Mouse (Mus musculus): ENCODE results near the gene Bsn. TPM values are rescaled to one million over a fixed set of nuclear protein-coding genes. Genes with fewer than 3 reads are reported as not detected.

Gene Bsn
- polyA plus RNA-seq, 1 experiment from 2014 or later = 17.9 TPM

DNA sequence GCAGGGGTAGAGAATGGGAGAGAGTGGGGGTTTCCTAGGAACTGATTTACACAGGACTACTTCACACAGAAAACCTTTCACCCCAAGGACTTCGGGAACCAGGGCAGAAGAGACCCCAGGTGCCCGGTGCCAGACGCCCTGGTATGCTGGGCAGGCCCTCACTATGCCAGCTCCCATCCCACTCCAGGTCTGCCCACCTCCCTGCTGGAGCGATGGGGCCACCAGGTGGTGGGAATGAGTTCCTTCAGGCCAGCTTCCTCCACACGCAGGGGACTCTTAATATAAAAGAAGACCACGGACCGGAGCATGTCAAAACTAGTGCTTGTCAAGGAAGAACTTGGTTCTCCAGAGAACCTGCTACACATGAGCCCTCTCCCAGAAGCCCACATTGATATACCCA is 123.0 kb downstream of the Bsn start:
- peaks cover 22% of the 10 kb centered on the region for H3K36me3 ChIP-seq (ENCODE audit: control insufficient read depth, insufficient read depth, low read length)
- no peak for ATAC-seq (ENCODE audit: low read depth)
- WGBS = 84% methylated on average over 7 of the region's 7 CpGs

GRCm38 (mm10) chr9:108065491-108066011 is 124.6 kb downstream of the Bsn start:
- ATAC-seq (ENCODE audit: low read depth) = no peak; the same call in 1 of the 2 replicates
- no peak overlapping the region for H3K4me2 ChIP-seq (ENCODE audit: low read depth, low read length)
- no peaks in the 10 kb centered on the region for H3K4me1 ChIP-seq (ENCODE audit: control insufficient read depth, insufficient read depth, low read length)
- no peaks in the 10 kb centered on the region for H3K27me3 ChIP-seq (ENCODE audit: control insufficient read depth, insufficient read depth, low read length)
- H3K27ac ChIP-seq (ENCODE audit: low read depth, low read length) = no peak overlapping the region
- WGBS = 63% methylated on average over 5 of the region's 5 CpGs
- no peak overlapping the region for H3K4me3 ChIP-seq (ENCODE audit: low read depth, low read length)
- no peak overlapping the region for H3K9ac ChIP-seq (replicated peaks; ENCODE audit: low read depth, low read length)
- H3K36me3 ChIP-seq (ENCODE audit: control insufficient read depth, insufficient read depth, low read length) = peaks cover 31% of the 10 kb centered on the region
- no peaks in the 10 kb centered on the region for H3K9me3 ChIP-seq (ENCODE audit: control insufficient read depth, low read length)

More for the DNA sequence above, 123.0 kb downstream of the Bsn start:
- Histone ChIP-seq H3K4me3 (ENCODE audit: low read depth, low read length) (no peak overlapping the region), H3K9me3 (ENCODE audit: control insufficient read depth, low read length) (no peaks in the 10 kb centered on the region), H3K4me1 (ENCODE audit: control insufficient read depth, insufficient read depth, low read length) (no peaks in the 10 kb centered on the region), H3K27ac (ENCODE audit: low read depth, low read length) (no peak overlapping the region), H3K9ac (replicated peaks; ENCODE audit: low read depth, low read length) (no peak overlapping the region), H3K4me2 (ENCODE audit: low read depth, low read length) (no peak overlapping the region), H3K27me3 (ENCODE audit: control insufficient read depth, insufficient read depth, low read length) (no peaks in the 10 kb centered on the region)

DNA sequence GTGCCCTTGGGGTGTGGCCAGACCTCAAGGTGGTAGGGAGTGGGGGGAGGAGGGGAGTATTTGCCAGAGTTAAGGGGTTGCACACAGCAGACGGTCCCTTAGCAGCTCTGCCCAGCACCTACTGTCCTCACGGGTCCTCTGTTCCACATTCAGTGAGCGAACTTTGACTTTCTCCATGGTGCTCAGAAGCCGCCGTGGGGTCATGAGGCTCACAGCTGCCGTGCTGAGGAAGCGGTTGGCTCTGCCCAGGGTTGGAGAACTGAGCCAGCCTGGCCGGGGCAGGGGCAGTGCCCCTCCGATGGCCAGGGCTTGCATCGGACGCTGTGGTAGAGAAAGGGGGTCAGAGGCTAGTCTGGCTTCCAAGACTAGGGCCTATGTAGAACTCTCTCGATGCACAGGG is 126.8 kb downstream of the Bsn start:
- 90% methylated on average over 12 of the region's 12 CpGs for WGBS
- no peaks in the 10 kb centered on the region for H3K4me1 ChIP-seq (ENCODE audit: control insufficient read depth, insufficient read depth, low read length)
- H3K27me3 ChIP-seq (ENCODE audit: control insufficient read depth, insufficient read depth, low read length) = no peaks in the 10 kb centered on the region
- no peak overlapping the region for H3K9ac ChIP-seq (replicated peaks; ENCODE audit: low read depth, low read length)
- H3K27ac ChIP-seq (ENCODE audit: low read depth, low read length) = no peak overlapping the region
- no peak overlapping the region for H3K4me2 ChIP-seq (ENCODE audit: low read depth, low read length)
- ATAC-seq (ENCODE audit: low read depth) = no peak
- H3K36me3 ChIP-seq (ENCODE audit: control insufficient read depth, insufficient read depth, low read length) = peaks cover 38% of the 10 kb centered on the region; the same call in 1 of the 2 replicates
- H3K9me3 ChIP-seq (ENCODE audit: control insufficient read depth, low read length) = no peaks in the 10 kb centered on the region
- H3K4me3 ChIP-seq (ENCODE audit: low read depth, low read length) = no peak overlapping the region

DNA sequence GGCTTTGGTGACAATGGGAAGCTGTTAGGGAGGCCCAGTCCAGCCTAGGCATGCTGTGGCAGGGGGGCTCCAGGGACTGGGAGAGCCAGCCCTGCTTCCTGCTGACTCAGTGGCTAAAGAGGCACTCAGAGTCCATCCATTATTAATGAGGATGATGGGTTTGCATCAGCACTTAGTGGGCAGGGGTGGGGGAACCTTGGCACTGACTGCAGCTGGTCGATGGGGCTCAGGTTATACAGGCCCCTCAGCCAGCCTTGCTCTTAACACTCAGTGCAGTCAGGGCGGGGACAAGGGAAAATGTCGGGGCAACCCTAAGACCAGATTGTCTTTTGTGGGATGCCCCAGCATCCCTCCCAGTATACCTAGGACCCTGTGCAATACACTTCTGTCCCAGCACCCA is 128.0 kb downstream of the Bsn start:
- 81% methylated on average over 3 of the region's 3 CpGs for WGBS
- H3K4me2 ChIP-seq (ENCODE audit: low read depth, low read length) = no peak overlapping the region
- no peak overlapping the region for H3K27ac ChIP-seq (ENCODE audit: low read depth, low read length)
- ATAC-seq (ENCODE audit: low read depth) = peak; percentile 58; the same call in 1 of the 2 replicates
- peaks cover 38% of the 10 kb centered on the region for H3K36me3 ChIP-seq (ENCODE audit: control insufficient read depth, insufficient read depth, low read length)
- H3K4me3 ChIP-seq (ENCODE audit: low read depth, low read length) = no peak overlapping the region
- H3K9ac ChIP-seq (replicated peaks; ENCODE audit: low read depth, low read length) = no peak overlapping the region
- no peaks in the 10 kb centered on the region for H3K4me1 ChIP-seq (ENCODE audit: control insufficient read depth, insufficient read depth, low read length)
- H3K27me3 ChIP-seq (ENCODE audit: control insufficient read depth, insufficient read depth, low read length) = no peaks in the 10 kb centered on the region
- H3K9me3 ChIP-seq (ENCODE audit: control insufficient read depth, low read length) = no peaks in the 10 kb centered on the region

DNA sequence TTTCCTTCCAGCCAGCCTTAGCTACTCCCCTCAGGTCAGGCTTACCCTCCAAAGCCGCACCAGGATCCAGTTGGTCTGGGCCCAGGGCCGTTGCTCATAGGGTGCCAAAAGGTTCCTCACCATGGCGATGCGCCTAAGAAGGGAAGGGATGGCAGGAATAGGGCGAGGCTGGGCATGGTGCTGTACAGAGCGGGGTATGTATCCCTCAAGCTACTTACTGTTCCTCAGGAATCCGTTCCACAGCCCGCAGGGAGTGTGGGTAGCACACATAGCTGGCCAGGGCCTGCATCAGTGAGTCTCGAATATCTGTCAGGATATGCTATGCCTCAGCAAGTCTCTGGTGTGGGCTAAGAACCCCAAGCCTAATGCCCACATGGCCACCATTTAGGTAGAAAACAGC is 131.9 kb downstream of the Bsn start:
- H3K4me2 ChIP-seq (ENCODE audit: low read depth, low read length) = no peak overlapping the region
- H3K9me3 ChIP-seq (ENCODE audit: control insufficient read depth, low read length) = no peaks in the 10 kb centered on the region
- WGBS = 93% methylated on average over 9 of the region's 9 CpGs
- H3K4me1 ChIP-seq (ENCODE audit: control insufficient read depth, insufficient read depth, low read length) = no peaks in the 10 kb centered on the region
- H3K4me3 ChIP-seq (ENCODE audit: low read depth, low read length) = no peak overlapping the region
- H3K27ac ChIP-seq (ENCODE audit: low read depth, low read length) = no peak overlapping the region
- no peaks in the 10 kb centered on the region for H3K27me3 ChIP-seq (ENCODE audit: control insufficient read depth, insufficient read depth, low read length)
- H3K36me3 ChIP-seq (ENCODE audit: control insufficient read depth, insufficient read depth, low read length) = peaks cover 58% of the 10 kb centered on the region
- H3K9ac ChIP-seq (replicated peaks; ENCODE audit: low read depth, low read length) = no peak overlapping the region
- no peak for ATAC-seq (ENCODE audit: low read depth)

DNA sequence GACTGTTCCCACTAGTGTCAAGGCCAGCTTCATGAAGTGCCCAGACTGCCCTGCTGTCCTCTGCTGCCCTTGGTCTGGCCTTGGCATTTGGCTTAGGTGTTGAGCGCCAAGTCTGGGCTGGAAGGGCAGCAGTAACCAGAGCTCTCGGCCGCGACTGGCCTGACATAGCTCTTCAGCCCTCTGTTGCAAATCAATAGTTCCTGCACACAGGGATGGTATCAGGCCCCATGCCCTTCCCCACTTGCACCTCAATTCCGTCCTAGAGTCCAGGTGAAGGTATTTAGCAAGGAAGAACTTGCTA is 133.0 kb downstream of the Bsn start:
- H3K9me3 ChIP-seq (ENCODE audit: control insufficient read depth, low read length) = no peaks in the 10 kb centered on the region
- 96% methylated on average over 5 of the region's 5 CpGs for WGBS
- H3K9ac ChIP-seq (replicated peaks; ENCODE audit: low read depth, low read length) = no peak overlapping the region
- no peak overlapping the region for H3K27ac ChIP-seq (ENCODE audit: low read depth, low read length)
- H3K27me3 ChIP-seq (ENCODE audit: control insufficient read depth, insufficient read depth, low read length) = no peaks in the 10 kb centered on the region
- no peaks in the 10 kb centered on the region for H3K4me1 ChIP-seq (ENCODE audit: control insufficient read depth, insufficient read depth, low read length)
- no peak overlapping the region for H3K4me2 ChIP-seq (ENCODE audit: low read depth, low read length)
- no peak for ATAC-seq (ENCODE audit: low read depth)
- no peak overlapping the region for H3K4me3 ChIP-seq (ENCODE audit: low read depth, low read length)
- peaks cover 49% of the 10 kb centered on the region for H3K36me3 ChIP-seq (ENCODE audit: control insufficient read depth, insufficient read depth, low read length)

DNA sequence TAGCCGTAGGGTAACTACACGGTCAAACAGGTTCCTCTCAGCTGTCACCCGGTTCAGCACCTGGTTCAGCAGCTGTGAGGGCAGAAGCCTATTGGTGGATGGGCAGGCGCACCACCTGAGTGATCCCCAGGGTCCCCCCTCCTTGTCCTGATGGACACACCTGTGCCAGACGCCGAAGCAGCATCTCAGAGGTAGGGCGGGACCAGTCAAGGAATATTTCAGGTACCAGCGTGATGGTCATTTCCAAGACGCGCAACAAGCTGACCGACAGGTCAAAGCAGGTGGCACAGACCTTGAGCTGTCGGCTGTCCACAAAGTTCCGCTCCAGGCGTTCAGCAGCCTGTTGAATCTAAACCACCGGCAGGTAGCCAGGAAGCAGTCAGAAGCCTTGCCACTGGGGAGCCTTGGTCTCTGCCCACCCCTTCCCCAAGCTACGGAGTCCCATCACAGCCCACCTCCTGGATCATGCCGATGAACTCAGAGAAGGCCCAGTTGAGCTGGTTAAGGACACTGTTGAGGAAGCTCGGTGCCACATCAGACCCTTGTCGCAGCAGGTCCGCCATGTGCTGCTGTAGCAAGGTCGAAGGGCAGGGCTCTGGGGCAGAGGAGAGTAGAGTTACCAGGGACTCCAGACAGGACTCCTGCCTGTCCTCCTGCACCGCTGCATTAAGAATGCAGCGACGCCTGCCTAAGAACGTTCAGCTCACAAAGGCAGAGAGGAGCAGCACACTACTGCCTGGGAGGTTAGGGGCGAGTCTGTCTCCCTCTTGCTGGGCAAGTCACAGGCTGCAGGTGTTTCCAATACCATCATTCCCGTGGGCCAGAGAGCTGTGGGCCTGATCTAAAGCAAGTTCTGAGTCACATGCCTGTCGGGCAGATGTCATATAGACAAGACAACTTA is 133.6 kb downstream of the Bsn start:
- Histone ChIP-seq H3K9me3 (ENCODE audit: control insufficient read depth, low read length) (no peaks in the 10 kb centered on the region), H3K4me3 (ENCODE audit: low read depth, low read length) (no peak overlapping the region), H3K27me3 (ENCODE audit: control insufficient read depth, insufficient read depth, low read length) (no peaks in the 10 kb centered on the region), H3K4me1 (ENCODE audit: control insufficient read depth, insufficient read depth, low read length) (no peaks in the 10 kb centered on the region), H3K36me3 (ENCODE audit: control insufficient read depth, insufficient read depth, low read length) (peaks cover 43% of the 10 kb centered on the region), H3K9ac (replicated peaks; ENCODE audit: low read depth, low read length) (no peak overlapping the region), H3K27ac (ENCODE audit: low read depth, low read length) (no peak overlapping the region), H3K4me2 (ENCODE audit: low read depth, low read length) (no peak overlapping the region)
- no peak for ATAC-seq (ENCODE audit: low read depth)
- WGBS = 86% methylated on average over 28 of the region's 28 CpGs

DNA sequence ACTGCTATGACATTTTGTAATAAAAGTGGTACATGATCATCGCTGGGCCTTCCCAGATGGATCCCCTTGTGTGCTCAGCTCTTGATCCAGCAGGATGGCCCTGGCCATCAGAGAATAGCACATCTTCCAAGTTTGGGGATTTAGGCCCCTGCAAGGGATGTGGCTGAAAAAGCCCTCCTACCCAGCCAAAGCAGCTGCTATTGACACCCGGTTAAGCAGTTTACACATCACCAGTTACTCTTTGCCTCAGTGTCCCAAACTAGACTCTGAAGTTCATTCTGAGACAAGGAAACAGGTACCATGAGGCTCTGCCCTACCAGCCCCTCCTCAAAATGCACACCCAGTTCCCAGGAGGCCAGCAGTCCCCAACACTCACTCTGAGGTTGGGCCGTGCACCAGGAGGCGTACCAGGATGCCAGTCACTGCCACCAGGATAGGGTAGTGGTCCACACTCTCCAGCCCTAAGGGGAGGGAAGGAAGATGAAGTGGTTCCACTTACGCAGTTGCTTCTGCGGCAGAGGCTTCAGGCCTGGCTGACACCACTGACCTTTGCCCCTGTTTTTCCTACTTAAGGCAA is 134.4 kb downstream of the Bsn start:
- Histone ChIP-seq H3K4me3 (ENCODE audit: low read depth, low read length) (no peak overlapping the region), H3K4me1 (ENCODE audit: control insufficient read depth, insufficient read depth, low read length) (no peaks in the 10 kb centered on the region), H3K27ac (ENCODE audit: low read depth, low read length) (no peak overlapping the region), H3K4me2 (ENCODE audit: low read depth, low read length) (no peak overlapping the region), H3K9ac (replicated peaks; ENCODE audit: low read depth, low read length) (no peak overlapping the region), H3K27me3 (ENCODE audit: control insufficient read depth, insufficient read depth, low read length) (no peaks in the 10 kb centered on the region), H3K9me3 (ENCODE audit: control insufficient read depth, low read length) (no peaks in the 10 kb centered on the region), H3K36me3 (ENCODE audit: control insufficient read depth, insufficient read depth, low read length) (peaks cover 39% of the 10 kb centered on the region)
- WGBS = 89% methylated on average over 6 of the region's 6 CpGs
- ATAC-seq (ENCODE audit: low read depth) = no peak

GRCm38 (mm10) chr9:108055061-108055460 is 135.1 kb downstream of the Bsn start:
- H3K27me3 ChIP-seq (ENCODE audit: control insufficient read depth, insufficient read depth, low read length) = no peaks in the 10 kb centered on the region
- ATAC-seq (ENCODE audit: low read depth) = no peak
- H3K9ac ChIP-seq (replicated peaks; ENCODE audit: low read depth, low read length) = no peak overlapping the region
- no peaks in the 10 kb centered on the region for H3K9me3 ChIP-seq (ENCODE audit: control insufficient read depth, low read length)
- 100% methylated on average over 1 of the region's 1 CpGs for WGBS
- no peak overlapping the region for H3K4me2 ChIP-seq (ENCODE audit: low read depth, low read length)
- H3K4me1 ChIP-seq (ENCODE audit: control insufficient read depth, insufficient read depth, low read length) = peaks cover under 1% of the 10 kb centered on the region; the same call in 1 of the 2 replicates
- no peak overlapping the region for H3K27ac ChIP-seq (ENCODE audit: low read depth, low read length)
- H3K4me3 ChIP-seq (ENCODE audit: low read depth, low read length) = no peak overlapping the region
- peaks cover 35% of the 10 kb centered on the region for H3K36me3 ChIP-seq (ENCODE audit: control insufficient read depth, insufficient read depth, low read length)

Data from neural tube, embryonic 14.5 days (tissue).